Mouse (Mus musculus): ENCODE data around the gene Lrrc73.

DNA sequence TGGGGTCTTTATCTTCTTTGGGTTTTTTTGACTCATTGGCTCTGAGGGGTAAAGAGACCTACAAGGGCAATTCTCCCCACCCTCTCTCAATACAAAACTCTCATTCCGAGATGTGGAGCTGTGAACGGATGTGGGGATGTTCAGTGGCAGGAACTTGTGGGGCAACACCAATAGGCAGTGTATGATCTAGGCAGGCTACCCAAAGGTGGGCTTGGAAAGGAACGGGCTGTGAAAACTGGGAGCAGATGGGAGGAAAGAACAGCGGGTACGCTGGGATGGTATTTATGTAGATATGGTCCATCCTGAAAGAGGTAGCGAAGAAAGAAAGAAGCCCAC is 43.7 kb downstream of the Lrrc73 start:
- no peak for TF ChIP-seq CTCF (IDR thresholded peaks at IDR 0.05; ENCODE audit: borderline replicate concordance, control insufficient read depth, extremely low read depth, insufficient read depth, low read length, poor library complexity)
- no peak for TF ChIP-seq POLR2A (IDR thresholded peaks at IDR 0.05; ENCODE audit: control insufficient read depth, extremely low read depth, insufficient read depth, low read length, poor library complexity)

All from thymus, adult 2 months (tissue).